Mouse (Mus musculus): ENCODE measurements around the gene Atp8a1. TPM values are rescaled to one million over a fixed set of nuclear protein-coding genes. Genes with fewer than 3 reads are reported as not detected.

Gene Atp8a1
- total RNA-seq, 2 experiments from 2014 or later: 158 to 162 TPM

GRCm38 (mm10) chr5:67797006-67797958 lies 50.0 kb downstream of the Atp8a1 start:
- intact Hi-C loops (cut with DNase I): no loop called here
- DNase-seq (ENCODE audit: low spot score in 2 of 2): peak in 1 of 2 experiments; percentile 32

GRCm38 (mm10) chr5:67794129-67794800 lies 53.0 kb downstream of the Atp8a1 start:
- peak; percentile 58 to 69 for DNase-seq (ENCODE audit: low spot score in 2 of 2)
- intact Hi-C loops (cut with DNase I): no loop called here

- intact Hi-C loops (cut with DNase I): no loop called here
- no peak for DNase-seq (ENCODE audit: low spot score in 2 of 2)
Measured at GRCm38 (mm10) chr5:67782775-67783174, 64.5 kb downstream of the Atp8a1 start.

GRCm38 (mm10) chr5:67778026-67778425 lies 69.2 kb downstream of the Atp8a1 start:
- DNase-seq (ENCODE audit: low spot score in 2 of 2): peak; percentile 56 to 88
- intact Hi-C loops (cut with DNase I): loop anchor here (2.0 kb wide), 1 partner anchor 69 kb away; the partner anchor contains the start of gene Atp8a1

- no peak for DNase-seq (ENCODE audit: low spot score in 2 of 2)
- intact Hi-C loops (cut with DNase I): no loop called here
Measured at GRCm38 (mm10) chr5:67774186-67774585, 73.0 kb downstream of the Atp8a1 start.

GRCm38 (mm10) chr5:67768708-67769107 lies 78.5 kb downstream of the Atp8a1 start:
- intact Hi-C loops (cut with DNase I): no loop called here
- DNase-seq (ENCODE audit: low spot score in 2 of 2): no peak

GRCm38 (mm10) chr5:67764798-67765197 lies 82.4 kb downstream of the Atp8a1 start:
- intact Hi-C loops (cut with DNase I): no loop called here
- DNase-seq (ENCODE audit: low spot score in 2 of 2): no peak

- intact Hi-C loops (cut with DNase I): loop anchor here (5.0 to 10.0 kb wide), 3 partner anchors 89 to 357 kb away; partner anchors contain the start of gene Atp8a1
- no peak for DNase-seq (ENCODE audit: low spot score in 2 of 2)
Measured at GRCm38 (mm10) chr5:67758126-67758525, 89.1 kb downstream of the Atp8a1 start.

GRCm38 (mm10) chr5:67756138-67756537 lies 91.1 kb downstream of the Atp8a1 start:
- DNase-seq (ENCODE audit: low spot score in 2 of 2): peak in 1 of 2 experiments; percentile 57
- intact Hi-C loops (cut with DNase I): loop anchor here (5.0 to 10.0 kb wide), 3 partner anchors 91 to 359 kb away; partner anchors contain the start of gene Atp8a1

- intact Hi-C loops (cut with DNase I): loop anchor here (2.0 to 10.0 kb wide), 3 partner anchors 182 to 362 kb away; no protein-coding TSS in a partner anchor
- peak in 1 of 2 experiments; percentile 53 for DNase-seq (ENCODE audit: low spot score in 2 of 2)
Measured at GRCm38 (mm10) chr5:67753057-67753456, 94.2 kb downstream of the Atp8a1 start.

- DNase-seq (ENCODE audit: low spot score in 2 of 2): no peak
- intact Hi-C loops (cut with DNase I): loop anchor here (2.0 to 10.0 kb wide), 3 partner anchors 182 to 362 kb away; no protein-coding TSS in a partner anchor
Measured at GRCm38 (mm10) chr5:67752629-67753028, 94.6 kb downstream of the Atp8a1 start.

- intact Hi-C loops (cut with DNase I): loop anchor here (2.0 to 10.0 kb wide), 3 partner anchors 183 to 363 kb away; no protein-coding TSS in a partner anchor
- peak; percentile 69 to 76 for DNase-seq (ENCODE audit: low spot score in 2 of 2)
Measured at GRCm38 (mm10) chr5:67752007-67752406, 95.2 kb downstream of the Atp8a1 start.

- DNase-seq (ENCODE audit: low spot score in 2 of 2): no peak
- intact Hi-C loops (cut with DNase I): no loop called here
Measured at GRCm38 (mm10) chr5:67739261-67739660, 108.0 kb downstream of the Atp8a1 start.

GRCm38 (mm10) chr5:67738133-67738532 lies 109.1 kb downstream of the Atp8a1 start:
- intact Hi-C loops (cut with DNase I): no loop called here
- no peak for DNase-seq (ENCODE audit: low spot score in 2 of 2)

GRCm38 (mm10) chr5:67735771-67736170 lies 111.5 kb downstream of the Atp8a1 start:
- intact Hi-C loops (cut with DNase I): no loop called here
- DNase-seq (ENCODE audit: low spot score in 2 of 2): no peak

GRCm38 (mm10) chr5:67733551-67734258 lies 113.5 kb downstream of the Atp8a1 start:
- no peak for DNase-seq (ENCODE audit: low spot score in 2 of 2)
- intact Hi-C loops (cut with DNase I): no loop called here

- intact Hi-C loops (cut with DNase I): no loop called here
- DNase-seq (ENCODE audit: low spot score in 2 of 2): no peak
Measured at GRCm38 (mm10) chr5:67733150-67733549, 114.1 kb downstream of the Atp8a1 start.

- intact Hi-C loops (cut with DNase I): loop anchor here (2.0 kb wide), 1 partner anchor 195 kb away; no protein-coding TSS in a partner anchor
- peak in 1 of 2 experiments; percentile 39 for DNase-seq (ENCODE audit: low spot score in 2 of 2)
Measured at GRCm38 (mm10) chr5:67727755-67728154, 119.5 kb downstream of the Atp8a1 start.

GRCm38 (mm10) chr5:67726810-67727209 lies 120.4 kb downstream of the Atp8a1 start:
- no peak for DNase-seq (ENCODE audit: low spot score in 2 of 2)
- intact Hi-C loops (cut with DNase I): no loop called here
